Mouse (Mus musculus) bone marrow, adult 2 months (tissue): ENCODE data around the gene Jmjd6.

Source experiments
- CTCF ChIP-seq: fragments of 200-500 bp; IDR thresholded peaks from 2 replicates; pipeline ENCODE4 v1.5.1; 2011; ENCODE audit warnings: low read length, control low read depth; ENCODE audit not compliant: control insufficient read depth, insufficient read depth
- POLR2A ChIP-seq: fragments of 200-500 bp; IDR thresholded peaks from 2 replicates; pipeline ENCODE4 v1.6.1; 2011; ENCODE audit warnings: low read depth, mild to moderate bottlenecking, control low read depth, low read length, borderline replicate concordance; ENCODE audit not compliant: control insufficient read depth

GRCm38 (mm10) chr11:116873987-116874386, 30.7 kb upstream of the Jmjd6 start:
- no peak for TF ChIP-seq CTCF
- no peak for TF ChIP-seq POLR2A
